Mouse (Mus musculus) lung, embryonic 14.5 days (tissue): ENCODE results near the gene Ell3. TPM values are rescaled to one million over a fixed set of nuclear protein-coding genes. Genes with fewer than 3 reads are reported as not detected.
"Not testable (repeated sequence)": the region's sequence is repeated elsewhere in the genome, so short reads cannot be mapped to it uniquely, and the experiment has no call there.

Experiments
- ATAC-seq: fragments of 200-750 bp; cut with Nextera tagmentation; 2 replicates; pipeline ENCODE4 v1.8.0; 2017; ENCODE audit warnings: mild to moderate bottlenecking, moderate TSS enrichment, moderate library complexity; ENCODE audit not compliant: insufficient read depth
- DNase-seq: peaks from one replicate; pipeline ENCODE4 v3.0.0-alpha.2; 2015
- H3K27ac ChIP-seq: fragments of 300-500 bp; sonication (generic); 2 replicates; pipeline ENCODE4 v1.5.1; 2014; ENCODE audit warnings: low read depth, mild to moderate bottlenecking, moderate library complexity
- H3K27me3 ChIP-seq: fragments of 300-500 bp; sonication (generic); 2 replicates; pipeline ENCODE4 v1.6.1; 2014; ENCODE audit warnings: low read length, control low read depth; ENCODE audit not compliant: insufficient read depth
- H3K36me3 ChIP-seq: fragments of 300-500 bp; sonication (generic); 2 replicates; pipeline ENCODE4 v1.6.1; 2014; ENCODE audit warnings: control low read depth; ENCODE audit not compliant: insufficient read depth
- H3K4me1 ChIP-seq: fragments of 300-500 bp; sonication (generic); 2 replicates; pipeline ENCODE4 v1.6.1; 2014; ENCODE audit warnings: antibody characterized with exemption, control low read depth; ENCODE audit not compliant: insufficient read depth
- H3K4me2 ChIP-seq: fragments of 300-500 bp; sonication (generic); 2 replicates; pipeline ENCODE4 v1.6.1; 2014; ENCODE audit warnings: mild to moderate bottlenecking
- H3K4me3 ChIP-seq: fragments of 300-500 bp; sonication (generic); 2 replicates; pipeline ENCODE4 v1.5.1; 2014; ENCODE audit warnings: low read depth, low read length
- H3K9ac ChIP-seq: fragments of 300-500 bp; sonication (generic); 2 replicates; pipeline ENCODE4 v1.6.1; 2014
- H3K9me3 ChIP-seq: fragments of 300-500 bp; sonication (generic); 2 replicates; pipeline ENCODE4 v1.6.1; 2016; ENCODE audit warnings: low read depth, low read length, control low read depth
- CTCF ChIP-seq: IDR thresholded peaks from 2 replicates; pipeline ENCODE4 v1.5.1; 2016; ENCODE audit warnings: antibody characterized with exemption, low read depth
- WGBS: fragments of 180-500 bp; shearing (Covaris S2); extraction: QIAGEN DNeasy Blood & Tissue Kit; methylation state at CpG from one replicate; pipeline ENCODE4 v1.1.7; 2014; 5-methylcytosine and 5-hydroxymethylcytosine counted together
- polyA plus RNA-seq: library from polyadenylated mRNA; unstranded; fragments of >200 nt; fragmentation: Nextera tagmentation; extraction: Ambion mirVana; gene quantifications from 2 replicates; pipeline ENCODE4 v1.2.1, GENCODE M21; 2014

Gene Ell3
- polyA plus RNA-seq, 1 experiment from 2014 or later: 10.4 TPM

DNA sequence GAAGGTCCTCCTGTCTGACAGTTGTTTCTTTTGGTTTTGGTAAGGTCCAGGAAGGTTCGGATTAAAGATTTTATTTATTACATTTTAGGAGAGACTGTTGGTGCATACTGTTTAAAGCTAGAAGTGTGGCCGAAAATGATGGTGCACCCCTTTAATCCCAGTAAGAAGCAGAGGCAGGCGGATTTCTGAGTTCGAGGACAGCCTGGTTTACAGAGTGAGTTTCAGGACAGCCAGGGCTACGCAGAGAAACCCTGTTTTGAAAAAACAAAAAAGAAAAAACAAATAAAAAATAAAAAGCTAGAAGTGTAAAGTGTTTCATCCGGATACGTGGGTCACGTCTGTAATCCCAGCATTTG lies 30.1 kb upstream of the Ell3 start:
- Histone ChIP-seq H3K4me3 (peak overlapping the region; percentile 61), H3K27me3 (no peaks in the 10 kb centered on the region), H3K9me3 (no peaks in the 10 kb centered on the region), H3K4me1 (0 out of 2 replicates have a peak, but pooled peaks cover 3% of the 10 kb centered on the region), H3K27ac (0 out of 2 replicates have a peak overlapping the region, but pooled peaks have one; percentile 50), H3K9ac (peak overlapping the region; percentile 58), H3K4me2 (peak overlapping the region; percentile 67), H3K36me3 (no peaks in the 10 kb centered on the region)
- WGBS: 27% methylated on average over 8 of the region's 8 CpGs
- no peak for TF ChIP-seq CTCF
- 0 out of 2 replicates have a peak, but pooled peaks have one; percentile 57 for ATAC-seq
- no peak for DNase-seq

DNA sequence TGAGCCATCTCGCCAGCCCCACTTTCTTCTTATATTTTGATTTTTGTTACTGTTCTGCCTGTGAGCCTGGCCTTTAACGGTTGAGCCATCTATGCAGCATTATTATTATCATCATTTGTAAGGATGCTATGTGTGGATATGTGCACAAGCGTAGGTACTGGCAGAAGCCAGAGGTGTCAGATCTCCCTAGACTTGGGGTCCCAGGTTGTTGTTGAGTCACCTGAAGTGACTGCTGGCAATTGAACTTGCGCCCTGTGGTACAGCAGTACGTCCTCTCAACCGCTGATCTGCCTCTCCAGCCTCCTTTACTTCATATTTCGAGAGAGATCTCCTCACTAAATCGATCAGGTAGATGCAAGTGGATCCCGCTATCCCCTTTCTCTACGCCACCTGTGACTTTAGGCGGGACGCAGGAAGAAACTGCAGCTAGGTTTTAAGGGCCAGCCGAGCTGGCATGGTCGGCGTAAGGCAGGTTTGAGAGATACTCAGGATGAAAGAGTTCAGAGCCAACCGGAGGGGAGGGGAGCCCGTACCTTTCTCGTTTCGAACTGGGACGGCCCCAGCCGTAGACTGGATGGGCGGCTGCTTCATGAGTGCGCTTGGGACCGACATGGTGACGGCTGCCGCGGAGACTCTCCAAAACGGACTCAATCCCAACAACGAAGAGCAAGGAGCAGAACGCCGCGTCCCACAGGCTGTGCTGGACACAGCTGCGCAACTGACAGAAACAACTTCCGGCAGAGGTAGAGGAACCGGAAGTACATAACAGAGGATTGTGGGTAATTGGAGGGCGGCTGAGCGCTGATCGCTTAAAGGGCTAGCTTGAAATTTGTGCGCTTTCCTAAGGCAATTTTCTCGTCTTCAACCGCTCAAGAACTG lies 29.5 kb upstream of the Ell3 start, which contains the start of gene Mfap1b:
Gene Mfap1b, minus strand, starts transcription at position 767 of the 879 bp plus-strand sequence.
- peak within 1 kb of the TSS; percentile 61 for H3K4me3 ChIP-seq
- DNase-seq (peak; percentile 95), ATAC-seq (peak; percentile 96)
- 5% methylated on average over 37 of the region's 41 CpGs for WGBS
- peak within 1 kb of the TSS; percentile 58 for H3K9ac ChIP-seq
- not testable (repeated sequence) for H3K9me3 ChIP-seq, H3K36me3 ChIP-seq, H3K4me1 ChIP-seq, H3K27me3 ChIP-seq
- H3K27ac ChIP-seq: 0 out of 2 replicates have a peak within 1 kb of the TSS, but pooled peaks have one; percentile 50
- H3K4me2 ChIP-seq: peak within 1 kb of the TSS; percentile 67

- not testable (repeated sequence) for DNase-seq, H3K4me1 ChIP-seq, H3K36me3 ChIP-seq, H3K27me3 ChIP-seq, ATAC-seq, H3K9me3 ChIP-seq, H3K4me3 ChIP-seq, H3K27ac ChIP-seq, H3K9ac ChIP-seq, H3K4me2 ChIP-seq
- WGBS: 92% methylated on average over 3 of the region's 3 CpGs
These were observed 28.7 kb upstream of the Ell3 start for GRCm38 (mm10) chr2:121472783-121473182.

GRCm38 (mm10) chr2:121468982-121469381 lies 24.9 kb upstream of the Ell3 start:
- not testable (repeated sequence) for DNase-seq, H3K27me3 ChIP-seq, H3K4me2 ChIP-seq, H3K4me3 ChIP-seq, ATAC-seq, H3K36me3 ChIP-seq, H3K27ac ChIP-seq, H3K4me1 ChIP-seq, H3K9ac ChIP-seq, H3K9me3 ChIP-seq
- WGBS: 60% methylated on average over 2 of the region's 6 CpGs

DNA sequence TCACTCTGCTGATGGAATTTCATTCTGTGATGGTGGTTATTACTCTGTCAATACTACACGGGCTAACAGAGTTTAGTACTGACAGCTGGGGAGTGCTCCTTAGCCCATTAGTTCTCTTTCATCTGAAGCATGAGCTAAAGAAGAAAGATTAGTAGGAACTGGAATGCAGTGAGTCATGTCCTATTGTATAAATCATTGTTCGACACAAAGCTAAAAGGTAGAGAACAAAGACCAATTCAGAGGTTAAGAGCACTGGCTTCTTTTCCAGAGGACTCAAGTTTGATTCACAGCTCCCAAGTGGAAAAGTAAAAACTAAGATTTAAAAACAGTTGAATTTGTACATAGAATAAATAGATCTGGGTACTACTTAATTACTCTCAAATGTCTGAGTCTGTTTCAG lies 16.0 kb upstream of the Ell3 start:
- TF ChIP-seq CTCF: no peak
- Histone ChIP-seq H3K27ac (no peak overlapping the region), H3K9me3 (no peaks in the 10 kb centered on the region), H3K4me2 (no peak overlapping the region), H3K4me1 (no peaks in the 10 kb centered on the region; the same call in 1 of the 2 replicates), H3K4me3 (no peak overlapping the region), H3K36me3 (peaks cover 24% of the 10 kb centered on the region), H3K27me3 (no peaks in the 10 kb centered on the region), H3K9ac (no peak overlapping the region)
- WGBS: 64% methylated on average over 2 of the region's 2 CpGs
- ATAC-seq (no peak), DNase-seq (no peak)

- no peak for TF ChIP-seq CTCF
- peaks cover 46% of the 10 kb centered on the region for H3K36me3 ChIP-seq
- DNase-seq (peak; percentile 92), ATAC-seq (peak; percentile 91)
- 3% methylated on average over 41 of the region's 41 CpGs for WGBS
- no peaks in the 10 kb centered on the region for H3K27me3 ChIP-seq
- no peaks in the 10 kb centered on the region; the same call in 1 of the 2 replicates for H3K4me1 ChIP-seq
- peak within 1 kb of the TSS; percentile 81 for H3K27ac ChIP-seq
- H3K9me3 ChIP-seq: no peaks in the 10 kb centered on the region
- H3K4me3 ChIP-seq: peak within 1 kb of the TSS; percentile 78
- peak within 1 kb of the TSS; percentile 82 for H3K9ac ChIP-seq
- peak within 1 kb of the TSS; percentile 77 for H3K4me2 ChIP-seq
These were observed 12.9 kb upstream of the Ell3 start, which contains the start of gene Serinc4 for GRCm38 (mm10) chr2:121456692-121457642. TSS of gene Serinc4 (minus strand) at chr2:121456781.
